Mouse (Mus musculus): ENCODE data around the gene 1700001P01Rik.
A peak's percentile ranks its signal among the peaks of the same experiment; 100 is the strongest.

The 1700001P01Rik gene

DNA sequence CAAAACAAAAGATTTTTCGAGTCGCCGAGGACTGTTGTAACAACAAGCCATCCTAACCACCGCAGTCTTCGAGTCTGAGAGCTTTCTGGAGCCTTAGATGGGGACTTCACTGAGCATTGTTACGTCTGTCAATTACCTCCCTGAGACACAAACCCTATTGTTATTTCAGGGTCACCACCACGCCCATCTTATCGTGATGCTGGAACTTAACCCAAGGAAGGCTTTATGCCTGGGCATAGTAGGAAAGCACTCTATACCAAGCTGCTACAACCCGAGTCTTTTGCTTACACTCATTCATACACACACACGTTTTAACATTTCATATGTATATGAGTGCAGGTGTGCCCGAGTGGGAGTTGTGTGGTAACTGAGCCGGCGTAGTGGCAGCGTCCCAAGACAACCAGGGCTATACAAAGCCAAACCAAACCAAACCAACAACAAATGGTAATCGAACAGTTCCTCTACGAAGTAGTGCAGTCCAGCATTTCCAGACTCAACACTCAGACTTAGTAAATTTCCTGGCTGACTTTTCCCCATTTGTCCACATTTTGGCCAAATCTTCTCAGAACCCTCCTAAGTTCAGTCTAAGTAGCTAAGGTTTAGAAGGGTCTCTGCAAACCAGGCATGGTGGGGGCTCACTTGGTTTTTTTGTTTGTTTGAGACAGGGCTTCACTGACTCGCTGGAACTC is at the start of gene 1700001P01Rik:
TSS of gene 1700001P01Rik (minus strand) at position 111 of the 689 bp plus-strand sequence.
- no peak for DNase-seq (ENCODE audit: low spot score in 2 of 2)

GRCm38 (mm10) chr11:97825295-97825694 is 49.6 kb upstream of the 1700001P01Rik start:
- no peak for DNase-seq (ENCODE audit: low spot score in 2 of 2)

GRCm38 (mm10) chr11:97824895-97825294 is 49.2 kb upstream of the 1700001P01Rik start:
- no peak for DNase-seq (ENCODE audit: low spot score in 2 of 2)

- no peak for DNase-seq (ENCODE audit: low spot score in 2 of 2)
These were observed 48.5 kb upstream of the 1700001P01Rik start for GRCm38 (mm10) chr11:97824168-97824567.

GRCm38 (mm10) chr11:97822840-97823603 is 47.3 kb upstream of the 1700001P01Rik start:
- DNase-seq (ENCODE audit: low spot score in 2 of 2): no peak

GRCm38 (mm10) chr11:97821401-97822064 is 45.8 kb upstream of the 1700001P01Rik start:
- no peak for DNase-seq (ENCODE audit: low spot score in 2 of 2)

DNA sequence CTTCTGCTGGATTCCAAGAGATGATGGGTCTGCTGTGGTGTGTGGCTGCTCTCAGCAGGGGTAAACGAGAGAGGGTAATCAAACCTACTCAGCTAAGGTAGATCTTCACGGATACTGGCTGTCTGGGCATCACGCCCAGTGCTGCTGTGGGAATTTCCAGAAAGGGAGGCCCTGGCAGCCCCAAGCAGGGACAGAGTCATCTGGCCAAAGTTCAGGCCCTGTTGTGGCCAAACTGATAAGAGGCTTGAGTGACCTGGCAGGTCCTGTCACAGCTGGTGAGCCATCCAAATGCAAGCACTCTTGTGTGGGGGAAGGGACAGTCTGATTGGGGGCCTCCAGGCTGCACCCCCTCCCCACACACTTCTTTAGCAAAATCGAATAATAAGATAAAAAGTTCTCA is 45.1 kb upstream of the 1700001P01Rik start:
- peak in 1 of 2 experiments; percentile 73 for DNase-seq (ENCODE audit: low spot score in 2 of 2)

DNA sequence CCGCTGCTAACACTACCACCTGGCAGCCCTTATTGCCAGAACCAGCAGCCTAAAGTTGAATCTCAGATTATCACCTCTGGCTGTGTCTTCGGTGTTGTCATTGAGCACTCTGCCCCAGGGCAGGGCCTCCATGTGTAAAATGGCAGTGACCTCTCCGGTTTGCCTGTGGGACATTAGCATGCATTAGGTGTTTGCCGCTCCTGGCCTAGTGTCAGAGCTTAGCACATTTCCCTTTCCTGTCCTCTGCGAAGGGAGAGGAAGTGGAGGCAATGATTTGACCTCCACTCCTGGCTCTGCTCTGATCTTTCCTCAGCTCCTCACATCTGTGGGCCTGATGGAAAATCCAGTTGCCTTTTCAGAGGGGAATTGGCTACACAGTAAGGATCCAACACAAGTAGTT is 44.2 kb upstream of the 1700001P01Rik start:
- DNase-seq (ENCODE audit: low spot score in 2 of 2): no peak

- DNase-seq (ENCODE audit: low spot score in 2 of 2): no peak
These were observed 43.4 kb upstream of the 1700001P01Rik start for GRCm38 (mm10) chr11:97819102-97819501.

DNA sequence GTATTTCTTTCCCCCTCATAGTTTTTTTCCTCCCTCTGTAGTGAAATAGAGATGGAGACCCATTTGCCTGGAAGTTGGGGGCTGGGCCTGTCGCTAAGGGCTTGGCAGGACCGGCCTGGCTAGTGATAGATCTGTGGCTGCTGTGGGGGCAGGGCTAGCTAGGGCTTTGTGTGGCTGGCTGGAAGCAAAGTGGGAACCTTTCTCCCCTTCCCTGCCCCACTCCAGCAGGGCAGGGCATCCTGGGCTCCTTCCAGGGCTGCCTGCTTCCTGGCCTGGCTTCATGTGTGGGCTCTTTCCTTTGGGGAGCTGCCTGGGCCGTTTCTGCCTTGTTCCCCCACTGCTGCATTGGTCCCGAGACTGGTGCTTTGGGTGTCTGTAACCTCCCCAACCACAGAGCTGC is 42.9 kb upstream of the 1700001P01Rik start:
- DNase-seq (ENCODE audit: low spot score in 2 of 2): no peak

DNA sequence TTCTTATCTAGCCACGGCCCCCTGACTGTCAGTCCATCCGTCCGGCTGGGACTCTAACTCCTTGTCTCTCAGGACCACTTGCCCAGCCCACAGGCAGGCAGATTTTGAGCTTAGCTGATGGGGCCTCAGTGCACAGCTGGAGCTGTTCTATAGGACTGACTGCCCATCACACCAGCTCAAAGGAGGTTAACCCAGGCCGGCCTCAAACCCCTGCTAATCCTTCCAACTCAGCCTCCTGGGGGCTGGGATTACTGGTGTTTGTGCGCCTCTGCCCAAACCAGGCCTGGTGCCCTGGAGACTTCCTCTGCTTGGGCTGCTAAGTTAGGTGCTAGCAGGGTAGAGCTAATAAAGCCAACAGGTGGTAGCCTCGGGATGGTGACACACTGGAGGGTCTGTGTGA is 42.3 kb upstream of the 1700001P01Rik start:
- DNase-seq (ENCODE audit: low spot score in 2 of 2): no peak

- no peak for DNase-seq (ENCODE audit: low spot score in 2 of 2)
These were observed 41.7 kb upstream of the 1700001P01Rik start for GRCm38 (mm10) chr11:97817379-97817778.

- no peak for DNase-seq (ENCODE audit: low spot score in 2 of 2)
These were observed 41.2 kb upstream of the 1700001P01Rik start for GRCm38 (mm10) chr11:97816916-97817315.

DNA sequence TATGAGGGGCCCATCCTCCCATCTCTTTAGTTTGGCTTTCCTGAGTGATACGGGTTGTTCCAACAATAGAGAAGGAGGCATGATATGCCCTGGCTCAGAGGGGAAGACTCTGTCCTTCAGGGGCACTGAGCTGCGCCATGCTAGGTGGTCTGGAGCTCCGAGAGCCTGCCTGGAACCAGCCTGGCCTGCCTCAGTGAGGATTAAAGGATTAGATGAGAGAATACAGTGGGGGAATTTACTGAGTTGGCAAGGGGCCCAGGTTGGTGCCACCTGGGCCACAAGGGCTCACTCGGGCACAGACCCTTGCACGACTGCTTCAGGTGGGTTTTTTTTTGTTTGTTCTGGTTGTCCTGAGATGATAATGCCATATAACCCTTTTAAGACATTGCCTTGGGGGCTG is 40.5 kb upstream of the 1700001P01Rik start:
- DNase-seq (ENCODE audit: low spot score in 2 of 2): no peak

- no peak for DNase-seq (ENCODE audit: low spot score in 2 of 2)
These were observed 40.0 kb upstream of the 1700001P01Rik start for GRCm38 (mm10) chr11:97815736-97816135.

DNA sequence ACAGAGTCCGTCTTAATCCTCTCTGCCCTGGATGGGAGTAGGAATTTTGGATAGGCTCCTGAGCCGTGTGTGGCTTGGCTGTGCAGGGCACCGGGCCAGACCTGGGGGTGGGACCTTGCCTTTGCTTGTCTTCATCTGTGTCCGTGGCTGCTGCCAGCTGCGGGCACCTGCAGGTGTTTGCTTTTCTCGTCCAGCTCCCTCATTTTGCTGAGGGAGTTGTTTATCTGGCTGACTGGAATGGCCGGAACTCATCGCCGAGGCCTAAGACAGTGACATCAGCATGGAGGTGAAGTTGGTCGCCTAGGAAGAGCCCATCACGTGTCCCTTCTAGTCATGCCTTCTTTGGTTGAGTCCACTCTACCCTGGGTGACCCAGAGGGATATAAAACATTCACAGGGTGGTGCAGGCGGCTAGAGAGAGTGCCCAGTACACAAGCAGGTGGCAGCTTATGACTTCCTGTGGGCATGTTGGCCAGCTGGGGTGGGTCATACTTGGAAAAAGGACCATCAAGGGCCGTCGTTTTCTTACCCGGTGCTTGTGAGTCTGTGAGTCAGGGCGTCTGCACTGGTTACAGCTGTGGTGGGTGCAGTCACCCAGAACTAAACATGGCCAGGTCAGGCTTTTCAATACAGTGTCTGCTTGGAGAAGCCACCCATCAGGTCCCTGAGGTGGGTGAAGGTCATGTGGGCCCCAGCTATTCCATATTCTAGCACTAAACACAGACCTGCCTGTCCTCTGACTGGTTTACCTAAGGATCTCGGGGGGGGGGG is 38.2 kb upstream of the 1700001P01Rik start:
- no peak for DNase-seq (ENCODE audit: low spot score in 2 of 2)

DNA sequence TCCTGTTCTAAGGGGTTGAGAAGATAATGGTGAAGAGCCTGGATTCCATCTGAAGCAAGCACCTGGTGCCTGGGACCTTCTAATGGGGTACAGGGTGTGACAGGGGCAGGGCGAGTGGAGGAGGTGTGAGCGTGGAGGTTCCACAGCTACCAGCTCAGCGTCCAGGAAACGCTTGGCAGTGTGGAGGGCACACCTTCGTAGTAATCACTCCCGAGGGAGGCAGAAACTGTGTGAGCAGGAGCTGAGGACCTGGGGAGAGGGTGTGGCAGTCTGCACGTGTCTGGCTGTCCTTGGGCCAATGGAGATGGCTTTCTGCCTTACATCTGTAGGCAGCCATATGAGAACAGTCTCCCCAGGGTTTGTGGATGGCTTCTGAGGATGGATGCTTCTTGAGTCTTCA is 37.4 kb upstream of the 1700001P01Rik start:
- no peak for DNase-seq (ENCODE audit: low spot score in 2 of 2)

DNA sequence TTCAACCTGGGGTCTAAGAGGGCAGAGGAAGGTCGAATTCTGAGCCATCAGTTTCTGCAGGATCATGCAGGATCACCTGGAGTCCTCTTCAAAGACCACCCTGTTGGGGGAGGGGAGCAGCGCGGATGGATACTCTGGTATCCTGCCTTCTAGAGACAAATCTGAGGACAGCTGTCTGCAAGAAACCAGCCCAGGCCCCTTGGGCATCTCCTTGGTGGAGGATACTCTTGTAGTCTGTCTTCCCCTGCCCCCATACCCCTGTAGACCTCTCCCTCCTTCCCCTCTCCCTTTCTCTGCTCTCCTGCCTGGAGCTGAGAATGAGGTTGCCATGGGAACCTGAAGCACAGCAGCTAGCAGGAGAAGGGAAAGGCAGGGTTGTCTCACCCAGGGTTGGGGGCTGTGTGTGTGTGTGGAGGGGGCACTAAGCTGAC is 36.8 kb upstream of the 1700001P01Rik start:
- DNase-seq (ENCODE audit: low spot score in 2 of 2): no peak

GRCm38 (mm10) chr11:97811569-97812362 is 36.0 kb upstream of the 1700001P01Rik start:
- no peak for DNase-seq (ENCODE audit: low spot score in 2 of 2)

DNA sequence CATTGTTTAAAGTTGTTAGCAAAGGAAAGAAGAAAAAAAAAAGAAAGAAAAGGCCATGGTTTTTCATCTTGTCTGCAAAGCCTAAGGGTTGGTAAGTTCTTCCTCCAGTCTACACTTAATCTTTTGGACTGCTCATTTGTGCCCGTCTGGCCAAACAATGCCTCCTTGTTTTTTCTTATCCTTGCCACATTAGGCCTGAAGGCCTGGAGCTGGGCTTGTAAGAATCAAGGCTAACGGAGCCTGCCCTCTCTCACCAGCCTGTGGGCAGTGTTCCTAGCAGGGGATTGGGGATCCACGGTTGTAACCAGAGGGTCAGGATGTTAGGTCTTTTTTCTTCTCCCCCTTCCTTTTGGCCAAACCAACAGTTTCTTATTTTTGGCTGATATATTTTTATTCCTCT is 35.3 kb upstream of the 1700001P01Rik start:
- no peak for DNase-seq (ENCODE audit: low spot score in 2 of 2)

GRCm38 (mm10) chr11:97810356-97810755 is 34.6 kb upstream of the 1700001P01Rik start:
- peak; percentile 63 to 80 for DNase-seq (ENCODE audit: low spot score in 2 of 2)
